Mouse (Mus musculus) C2C12 (cell line): ENCODE results near the gene Sds.

Source experiments
- CTCF ChIP-seq: IDR thresholded peaks from one replicate; pipeline ENCODE4 v1.5.1; 2011; ENCODE audit not compliant: control insufficient read depth, insufficient read depth, insufficient read length
- MAX ChIP-seq: IDR thresholded peaks from one replicate; pipeline ENCODE4 v1.6.1; 2011; ENCODE audit warnings: mild to moderate bottlenecking, control low read depth
- MYOD1 ChIP-seq: IDR thresholded peaks from one replicate; pipeline ENCODE4 v1.6.1; 2011; ENCODE audit warnings: low read depth; ENCODE audit not compliant: control insufficient read depth, insufficient read length
- USF1 ChIP-seq: IDR thresholded peaks from one replicate; pipeline ENCODE4 v1.6.1; 2011; ENCODE audit warnings: low read depth, mild to moderate bottlenecking, control low read depth, moderate library complexity

GRCm38 (mm10) chr5:120471538-120471937 is 4.8 kb upstream of the Sds start:
- TF ChIP-seq CTCF (no peak), MAX (no peak), USF1 (no peak), MYOD1 (no peak)
